Mouse (Mus musculus) intestine, embryonic 14.5 days (tissue): ENCODE measurements around the gene D430041D05Rik. TPM values are rescaled to one million over a fixed set of nuclear protein-coding genes. Genes with fewer than 3 reads are reported as not detected.

Experiments
- ATAC-seq: fragments of 200-750 bp; cut with Nextera tagmentation; replicated peaks from 2 replicates; pipeline ENCODE4 v1.8.0; 2017; ENCODE audit warnings: low read depth, moderate number of reproducible peaks, moderate TSS enrichment, moderate library complexity; ENCODE audit not compliant: low FRiP score, low TSS enrichment
- DNase-seq: peaks from one replicate; pipeline ENCODE4 v3.0.0-alpha.2; 2018; ENCODE audit warnings: low spot score
- H3K27ac ChIP-seq: fragments of 300-500 bp; sonication (generic); 2 replicates; pipeline ENCODE4 v1.5.1; 2014; ENCODE audit warnings: low read depth, mild to moderate bottlenecking, control low read depth
- H3K27me3 ChIP-seq: fragments of 300-500 bp; sonication (generic); replicated peaks from 2 replicates; pipeline ENCODE4 v1.6.1; 2014; ENCODE audit warnings: low read length, control low read depth; ENCODE audit not compliant: control insufficient read depth, insufficient read depth
- H3K36me3 ChIP-seq: fragments of 300-500 bp; sonication (generic); 2 replicates; pipeline ENCODE4 v1.6.1; 2014; ENCODE audit warnings: low read length, control low read depth; ENCODE audit not compliant: control insufficient read depth, insufficient read depth
- H3K4me1 ChIP-seq: fragments of 300-500 bp; sonication (generic); replicated peaks from 2 replicates; pipeline ENCODE4 v1.6.1; 2014; ENCODE audit warnings: low read length, control low read depth, mixed read lengths; ENCODE audit not compliant: control insufficient read depth, insufficient read depth
- H3K4me2 ChIP-seq: fragments of 300-500 bp; sonication (generic); 2 replicates; pipeline ENCODE4 v1.6.1; 2014; ENCODE audit warnings: low read length
- H3K4me3 ChIP-seq: fragments of 300-500 bp; sonication (generic); 2 replicates; pipeline ENCODE4 v1.5.1; 2014; ENCODE audit warnings: low read depth, low read length, control low read depth, mixed read lengths
- H3K9ac ChIP-seq: fragments of 300-500 bp; sonication (generic); 2 replicates; pipeline ENCODE4 v1.6.1; 2014; ENCODE audit warnings: mild to moderate bottlenecking, low read length
- H3K9me3 ChIP-seq: fragments of 300-500 bp; sonication (generic); 2 replicates; pipeline ENCODE4 v1.6.1; 2016; ENCODE audit warnings: low read length, control low read depth; ENCODE audit not compliant: control insufficient read depth
- WGBS: fragments of 180-500 bp; shearing (Covaris S2); extraction: QIAGEN DNeasy Blood & Tissue Kit; methylation state at CpG from one replicate; pipeline ENCODE4 v1.1.7; 2014; 5-methylcytosine and 5-hydroxymethylcytosine counted together
- microRNA counts: library from miRNA; unstranded; fragments of <30 nt; microRNA quantifications from one replicate; lab custom pipeline; 2016
- microRNA-seq: library from miRNA; unstranded; fragments of <30 nt; microRNA quantifications from one replicate; pipeline ENCODE4, GENCODE M21; 2016
- polyA plus RNA-seq: library from polyadenylated mRNA; unstranded; fragments of >200 nt; fragmentation: Nextera tagmentation; extraction: Ambion mirVana; gene quantifications from 2 replicates; pipeline ENCODE4 v1.2.1, GENCODE M21; 2014

D430041D05Rik gene
- polyA plus RNA-seq, 1 experiment from 2014 or later, result 0.35 TPM

DNA sequence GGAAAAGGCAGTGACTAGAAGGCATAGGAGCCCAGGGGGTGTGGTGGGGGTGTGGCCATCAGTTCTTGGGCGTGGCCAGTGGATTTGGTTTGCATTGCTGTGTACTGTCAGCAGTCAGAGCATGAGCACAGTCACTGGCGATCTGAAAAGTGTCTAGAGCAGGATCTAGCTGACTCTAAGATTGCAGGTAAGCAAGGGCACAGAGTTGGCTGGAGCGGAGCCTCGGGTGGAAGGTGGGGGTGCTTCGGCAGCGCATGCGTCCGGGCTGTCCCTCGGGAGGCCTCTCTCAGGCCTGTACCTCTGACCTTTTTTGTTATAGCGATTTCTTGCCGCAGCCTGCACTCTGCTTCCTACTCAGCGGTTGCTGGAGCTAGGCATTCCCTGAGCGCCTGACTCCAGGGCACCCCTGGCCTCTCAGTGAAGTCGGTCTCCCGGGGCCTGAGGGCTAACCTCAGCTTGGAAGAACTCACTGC is 315.0 kb downstream of the D430041D05Rik start, which contains the start of gene Cd59a:
TSS of gene Cd59a (plus strand) at position 61 of the 473 bp plus-strand sequence.
- no peaks in the 10 kb centered on the region for H3K9me3 ChIP-seq
- 0 out of 2 replicates have a peak, but pooled peaks cover 3% of the 10 kb centered on the region for H3K4me1 ChIP-seq
- ATAC-seq (peak; percentile 84), DNase-seq (peak; percentile 90)
- peak within 1 kb of the TSS; percentile 59 for H3K4me2 ChIP-seq
- H3K27ac ChIP-seq, result peak within 1 kb of the TSS; percentile 63
- H3K4me3 ChIP-seq, result peak within 1 kb of the TSS; percentile 41
- 5% methylated on average over 15 of the region's 15 CpGs for WGBS
- peak within 1 kb of the TSS; percentile 41 for H3K9ac ChIP-seq
- no peaks in the 10 kb centered on the region for H3K27me3 ChIP-seq
- H3K36me3 ChIP-seq, result no peaks in the 10 kb centered on the region

DNA sequence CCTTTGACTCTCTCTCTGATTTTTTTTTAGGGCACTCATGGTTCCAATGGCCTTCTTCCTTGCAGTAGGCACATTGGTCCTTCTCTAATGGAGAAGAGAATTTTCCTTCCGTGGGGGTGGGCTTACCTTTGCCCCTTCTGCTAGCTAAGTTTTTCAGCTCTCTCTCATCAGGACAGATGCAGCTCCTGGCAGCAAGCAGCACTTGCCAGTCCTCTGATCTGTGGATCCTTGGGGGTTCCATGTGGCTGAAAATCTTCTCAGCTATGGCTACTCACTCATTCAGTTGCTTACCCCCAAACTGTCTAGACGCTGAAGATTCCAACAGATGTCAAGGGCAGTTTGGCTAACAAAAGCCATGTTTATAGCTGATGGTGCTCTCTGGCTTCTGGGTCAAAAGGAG is 317.5 kb downstream of the D430041D05Rik start:
- no peak overlapping the region for H3K4me3 ChIP-seq
- no peaks in the 10 kb centered on the region for H3K36me3 ChIP-seq
- 0 out of 2 replicates have a peak, but pooled peaks cover 3% of the 10 kb centered on the region for H3K4me1 ChIP-seq
- H3K9ac ChIP-seq, result no peak overlapping the region
- no peak overlapping the region for H3K27ac ChIP-seq
- H3K4me2 ChIP-seq, result no peak overlapping the region
- no peaks in the 10 kb centered on the region for H3K9me3 ChIP-seq
- ATAC-seq, result no peak
- DNase-seq, result no peak
- H3K27me3 ChIP-seq, result no peaks in the 10 kb centered on the region
- 68% methylated on average over 2 of the region's 2 CpGs for WGBS

MicroRNAs within 50 kb of the gene (microRNA counts, 519-probe panel; counts per million panel counts)
- not detected for microRNA mmu-miR-1902 (lab: Ali Mortazavi, UCI)

Small RNAs within 50 kb of the gene (microRNA-seq; reads per million reads assigned to microRNA genes)
- not detected for gene Mir1902

Other genes starting within 250 kb of the D430041D05Rik start
- gene Hipk3, start 83.4 kb upstream of the D430041D05Rik start, polyA plus RNA-seq, result 22.5 and 22.8 TPM in 2 replicates
- 58.5 and 71.2 TPM in 2 replicates for gene Cstf3, start 179.5 kb upstream of the D430041D05Rik start, polyA plus RNA-seq